In genomic region chr2:75136618-75137017, GRCm38 (mm10) we compare ENCODE assay signal across 14 mouse cellular contexts.
DNase-seq lines count a peak whose midpoint lies in the region; ATAC-seq and TF ChIP-seq lines count a peak whose summit lies in the region.
"Had no signal": no experiment of that assay in that cellular context is flagged by ENCODE, and none has a peak within 500 bp of the region (broad histone marks: within the 10 kb centered on the region; RNA-seq: fewer than 3 reads in every experiment).

No protein-coding gene starts in this region.

- H3K9ac ChIP-seq in stomach, embryonic 15.5 days: no peak overlapping the region
- no peak overlapping the region for H3K9ac ChIP-seq in stomach, postnatal 0 days (ENCODE audit: low read length)
- no peak overlapping the region for H3K9ac ChIP-seq in intestine, postnatal 0 days (ENCODE audit: low read depth, low read length)
- peak overlapping the region; percentile 60; the same call in 1 of the 2 replicates for H3K9ac ChIP-seq in neural tube, embryonic 15.5 days (replicated peaks)
- H3K9ac ChIP-seq: forebrain, postnatal 0 days; liver, postnatal 0 days had no signal

- peak overlapping the region; percentile 78; the same call in 1 of the 2 replicates for H3K4me2 ChIP-seq in stomach, embryonic 15.5 days
- no peak overlapping the region for H3K4me2 ChIP-seq in stomach, postnatal 0 days (replicated peaks; ENCODE audit: low read depth)
- no peak overlapping the region for H3K4me2 ChIP-seq in intestine, postnatal 0 days (replicated peaks; ENCODE audit: low read depth)
- peak overlapping the region; percentile 97 for H3K4me2 ChIP-seq in neural tube, embryonic 15.5 days

- WGBS in kidney, adult 2 months: 60% methylated on average over 8 of the region's 8 CpGs
- 27% methylated on average over 8 of the region's 8 CpGs for WGBS in stomach, embryonic 15.5 days
- WGBS in stomach, postnatal 0 days: 30% methylated on average over 8 of the region's 8 CpGs
- WGBS in intestine, postnatal 0 days: 26% methylated on average over 8 of the region's 8 CpGs
- 28% methylated on average over 8 of the region's 8 CpGs for WGBS in neural tube, embryonic 15.5 days

- no peak for ATAC-seq in stomach, embryonic 15.5 days (ENCODE audit: insufficient read depth, low FRiP score, low read depth)
- ATAC-seq in stomach, postnatal 0 days (ENCODE audit: low FRiP score, low TSS enrichment): no peak
- no peak for ATAC-seq in intestine, postnatal 0 days
- no peak for ATAC-seq in neural tube, embryonic 15.5 days (ENCODE audit: low FRiP score)
- ATAC-seq: forebrain, postnatal 0 days; liver, postnatal 0 days had no signal

- peak overlapping the region; percentile 50 for H3K4me3 ChIP-seq in kidney, adult 2 months (ENCODE audit: insufficient read depth, low read depth, low read length)
- H3K4me3 ChIP-seq in stomach, embryonic 15.5 days (replicated peaks): no peak overlapping the region
- H3K4me3 ChIP-seq in stomach, postnatal 0 days (ENCODE audit: low read depth, low read length): no peak overlapping the region
- H3K4me3 ChIP-seq in intestine, postnatal 0 days (ENCODE audit: low read depth, low read length): 0 out of 2 replicates have a peak overlapping the region, but pooled peaks have one; percentile 37
- peak overlapping the region; percentile 47 for H3K4me3 ChIP-seq in neural tube, embryonic 15.5 days (replicated peaks)
- H3K4me3 ChIP-seq: layer of hippocampus, adult 2 months had no signal

- no peaks in the 10 kb centered on the region for H3K36me3 ChIP-seq in kidney, adult 2 months (ENCODE audit: control insufficient read depth, insufficient read depth, low read length)
- H3K36me3 ChIP-seq in stomach, embryonic 15.5 days: no peaks in the 10 kb centered on the region
- no peaks in the 10 kb centered on the region for H3K36me3 ChIP-seq in stomach, postnatal 0 days (ENCODE audit: control insufficient read depth, insufficient read depth, low read length)
- no peaks in the 10 kb centered on the region for H3K36me3 ChIP-seq in intestine, postnatal 0 days (ENCODE audit: control insufficient read depth, insufficient read depth)
- H3K36me3 ChIP-seq in neural tube, embryonic 15.5 days: no peaks in the 10 kb centered on the region
- H3K36me3 ChIP-seq: G1E had no signal

- no peaks in the 10 kb centered on the region for H3K27me3 ChIP-seq in kidney, adult 2 months (replicated peaks; ENCODE audit: control insufficient read depth, insufficient read depth, low read length)
- peaks cover 43% of the 10 kb centered on the region for H3K27me3 ChIP-seq in stomach, embryonic 15.5 days (replicated peaks)
- H3K27me3 ChIP-seq in stomach, postnatal 0 days (ENCODE audit: control insufficient read depth, insufficient read depth, low read length): peaks cover 14% of the 10 kb centered on the region; the same call in 1 of the 2 replicates
- H3K27me3 ChIP-seq in intestine, postnatal 0 days (replicated peaks; ENCODE audit: control insufficient read depth, insufficient read depth, low read length): peaks cover 59% of the 10 kb centered on the region
- peaks cover 7% of the 10 kb centered on the region for H3K27me3 ChIP-seq in neural tube, embryonic 15.5 days (replicated peaks)

- H3K27ac ChIP-seq in kidney, adult 2 months (ENCODE audit: insufficient read depth, low read depth, low read length): peak overlapping the region; percentile 51
- no peak overlapping the region for H3K27ac ChIP-seq in stomach, embryonic 15.5 days
- H3K27ac ChIP-seq in stomach, postnatal 0 days (replicated peaks): no peak overlapping the region
- H3K27ac ChIP-seq in intestine, postnatal 0 days (ENCODE audit: low read depth, low read length): no peak overlapping the region
- peak overlapping the region; percentile 61; the same call in 1 of the 2 replicates for H3K27ac ChIP-seq in neural tube, embryonic 15.5 days (replicated peaks)
- H3K27ac ChIP-seq: layer of hippocampus, adult 2 months; macrophage had no signal

- TF ChIP-seq CTCF in kidney, adult 2 months (conservative IDR thresholded peaks at IDR 0.05; ENCODE audit: insufficient read depth, insufficient read length, low read depth, low read length): no peak
- no peak for TF ChIP-seq CTCF in stomach, postnatal 0 days (IDR thresholded peaks at IDR 0.05; ENCODE audit: low read depth)
- TF ChIP-seq CTCF in intestine, postnatal 0 days (IDR thresholded peaks at IDR 0.05; ENCODE audit: low read depth): no peak

- no peak for TF ChIP-seq EP300 in stomach, postnatal 0 days (optimal IDR thresholded peaks at IDR 0.05)

- no peak for DNase-seq in kidney, adult 2 months
- DNase-seq in kidney, adult 9 months: no peak
- DNase-seq in stomach, postnatal 0 days (ENCODE audit: low spot score): no peak
- DNase-seq in lung, postnatal 14 days: no peak
- no peak for DNase-seq in retina, postnatal 1 day
- DNase-seq: adrenal gland, adult 8-10 months; forebrain, postnatal 0 days; liver, postnatal 0 days had no signal

- TF ChIP-seq POLR2A in kidney, adult 2 months (IDR thresholded peaks at IDR 0.05; ENCODE audit: low read depth, low read length): no peak

- no peaks in the 10 kb centered on the region for H3K4me1 ChIP-seq in kidney, adult 2 months (ENCODE audit: control insufficient read depth, insufficient read depth, low read length)
- H3K4me1 ChIP-seq in stomach, embryonic 15.5 days: peaks cover 8% of the 10 kb centered on the region
- H3K4me1 ChIP-seq in stomach, postnatal 0 days (replicated peaks; ENCODE audit: control insufficient read depth, insufficient read depth): peaks cover 6% of the 10 kb centered on the region; the same call in 1 of the 2 replicates
- no peaks in the 10 kb centered on the region for H3K4me1 ChIP-seq in intestine, postnatal 0 days (replicated peaks; ENCODE audit: control insufficient read depth, insufficient read depth, low read length)
- peaks cover 21% of the 10 kb centered on the region for H3K4me1 ChIP-seq in neural tube, embryonic 15.5 days

- H3K9me3 ChIP-seq in stomach, embryonic 15.5 days: no peaks in the 10 kb centered on the region
- H3K9me3 ChIP-seq in stomach, postnatal 0 days (ENCODE audit: control insufficient read depth, low read length): no peaks in the 10 kb centered on the region
- no peaks in the 10 kb centered on the region for H3K9me3 ChIP-seq in intestine, postnatal 0 days (ENCODE audit: control insufficient read depth)
- no peaks in the 10 kb centered on the region for H3K9me3 ChIP-seq in neural tube, embryonic 15.5 days (replicated peaks)
- H3K9me3 ChIP-seq: G1E had no signal

Comparison
In these comparisons a context has a peak if more than half of its experiments do, and no peak if none do; other contexts are left out.
1. H3K4me2 ChIP-seq: peak in stomach, embryonic 15.5 days (single experiment) and neural tube, embryonic 15.5 days (single experiment); none in stomach, postnatal 0 days (single experiment) and intestine, postnatal 0 days (single experiment).
2. H3K27ac ChIP-seq: peak in kidney, adult 2 months (single experiment) and neural tube, embryonic 15.5 days (single experiment); none in stomach, embryonic 15.5 days (single experiment), stomach, postnatal 0 days (single experiment) and intestine, postnatal 0 days (single experiment).
3. H3K4me3 ChIP-seq: peak in kidney, adult 2 months (single experiment), intestine, postnatal 0 days (single experiment) and neural tube, embryonic 15.5 days (single experiment); none in stomach, embryonic 15.5 days (single experiment) and stomach, postnatal 0 days (single experiment).